Mouse (Mus musculus) forebrain, embryonic 10.5 days (tissue): ENCODE data around the gene Krtap31-2. TPM values are rescaled to one million over a fixed set of nuclear protein-coding genes. Genes with fewer than 3 reads are reported as not detected.

Experiments used
- polyA plus RNA-seq: library from polyadenylated mRNA; unstranded; fragments of >200 nt; fragmentation: Nextera tagmentation; extraction: Ambion mirVana; gene quantifications from 2 replicates; pipeline ENCODE4 v1.2.1, GENCODE M21; 2016

Gene Krtap31-2
- polyA plus RNA-seq, 1 experiment from 2014 or later = not detected

Other genes with a start within 250 kb of the Krtap31-2 start
- not detected in 2 replicates for gene Gm14190, start 245.6 kb upstream of the Krtap31-2 start, polyA plus RNA-seq
- not detected in 2 replicates for gene Gm14180, start 202.0 kb upstream of the Krtap31-2 start, polyA plus RNA-seq
- not detected in 2 replicates for gene Gm11595, start 163.4 kb upstream of the Krtap31-2 start, polyA plus RNA-seq
- gene Krtap4-8, start 155.6 kb upstream of the Krtap31-2 start, polyA plus RNA-seq = not detected in 2 replicates
- gene Krtap4-9, start 151.1 kb upstream of the Krtap31-2 start, polyA plus RNA-seq = not detected in 2 replicates
- gene Gm11596, start 142.8 kb upstream of the Krtap31-2 start, polyA plus RNA-seq = not detected in 2 replicates
- gene Gm11569, start 137.4 kb upstream of the Krtap31-2 start, polyA plus RNA-seq = not detected in 2 replicates
- gene Gm11554, start 131.8 kb upstream of the Krtap31-2 start, polyA plus RNA-seq = not detected in 2 replicates
- not detected in 2 replicates for gene Krtap4-13, start 126.4 kb upstream of the Krtap31-2 start, polyA plus RNA-seq
- gene Gm11564, start 120.6 kb upstream of the Krtap31-2 start, polyA plus RNA-seq = not detected in 2 replicates
- gene 2300003K06Rik, start 98.2 kb upstream of the Krtap31-2 start, polyA plus RNA-seq = not detected in 2 replicates
- not detected in 2 replicates for gene Krtap4-16, start 84.7 kb upstream of the Krtap31-2 start, polyA plus RNA-seq
- gene Gm11568, start 78.4 kb upstream of the Krtap31-2 start, polyA plus RNA-seq = not detected in 2 replicates
- not detected in 2 replicates for gene Gm11559, start 71.8 kb upstream of the Krtap31-2 start, polyA plus RNA-seq
- not detected in 2 replicates for gene Krtap9-1, start 62.9 kb upstream of the Krtap31-2 start, polyA plus RNA-seq
- gene Gm11567, start 57.1 kb upstream of the Krtap31-2 start, polyA plus RNA-seq = not detected in 2 replicates
- not detected in 2 replicates for gene Krtap31-1, start 28.4 kb upstream of the Krtap31-2 start, polyA plus RNA-seq
- not detected in 2 replicates for gene Gm11565, start 21.5 kb upstream of the Krtap31-2 start, polyA plus RNA-seq
- not detected in 2 replicates for gene Krtap9-5, start 12.2 kb downstream of the Krtap31-2 start, polyA plus RNA-seq
- not detected in 2 replicates for gene Krtap29-1, start 42.8 kb downstream of the Krtap31-2 start, polyA plus RNA-seq
- not detected in 2 replicates for gene Krtap16-1, start 50.3 kb downstream of the Krtap31-2 start, polyA plus RNA-seq
- gene Krtap17-1, start 57.7 kb downstream of the Krtap31-2 start, polyA plus RNA-seq = not detected in 2 replicates
- not detected in 2 replicates for gene Krt33a, start 79.9 kb downstream of the Krtap31-2 start, polyA plus RNA-seq
- not detected in 2 replicates for gene Krt33b, start 93.6 kb downstream of the Krtap31-2 start, polyA plus RNA-seq
- gene Krt34, start 105.3 kb downstream of the Krtap31-2 start, polyA plus RNA-seq = not detected in 2 replicates
- gene Krt31, start 114.3 kb downstream of the Krtap31-2 start, polyA plus RNA-seq = not detected in 2 replicates
- not detected in 2 replicates for gene Krt32, start 151.9 kb downstream of the Krtap31-2 start, polyA plus RNA-seq
- not detected in 2 replicates for gene Krt35, start 159.9 kb downstream of the Krtap31-2 start, polyA plus RNA-seq
- gene Krt36, start 169.3 kb downstream of the Krtap31-2 start, polyA plus RNA-seq = not detected in 2 replicates
- not detected in 2 replicates for gene Krt13, start 185.3 kb downstream of the Krtap31-2 start, polyA plus RNA-seq
- gene Krt15, start 199.6 kb downstream of the Krtap31-2 start, polyA plus RNA-seq = 0.55 and 0.77 TPM in 2 replicates
- gene Krt19, start 212.4 kb downstream of the Krtap31-2 start, polyA plus RNA-seq = 5.3 and 5.4 TPM in 2 replicates